Mouse (Mus musculus) forebrain, embryonic 13.5 days (tissue): ENCODE data around the gene Plagl2. TPM values are rescaled to one million over a fixed set of nuclear protein-coding genes. Genes with fewer than 3 reads are reported as not detected.

Experiments used
- polyA plus RNA-seq: library from polyadenylated mRNA; unstranded; fragments of >200 nt; fragmentation: Nextera tagmentation; extraction: Ambion mirVana; gene quantifications from 2 replicates; pipeline ENCODE4 v1.2.1, GENCODE M21; 2015

Plagl2 gene
- polyA plus RNA-seq, 1 experiment from 2014 or later = 12.0 TPM

Other genes starting within 250 kb of the Plagl2 start
- gene Pdrg1, start 226.0 kb downstream of the Plagl2 start, polyA plus RNA-seq = 142 TPM in 2 replicates
- gene Xkr7, start 209.6 kb downstream of the Plagl2 start, polyA plus RNA-seq = 1.0 and 1.5 TPM in 2 replicates
- 0.58 and 0.72 TPM in 2 replicates for gene Ccm2l, start 175.5 kb downstream of the Plagl2 start, polyA plus RNA-seq
- gene Hck, start 133.0 kb downstream of the Plagl2 start, polyA plus RNA-seq = 0.91 and 1.1 TPM in 2 replicates
- gene Tm9sf4, start 80.1 kb downstream of the Plagl2 start, polyA plus RNA-seq = 59.4 and 65.7 TPM in 2 replicates
- 12.6 and 15.7 TPM in 2 replicates for gene Tspyl3, start 16.0 kb downstream of the Plagl2 start, polyA plus RNA-seq
- gene Pofut1, start 107 bp upstream of the Plagl2 start, polyA plus RNA-seq = 6.8 and 7.3 TPM in 2 replicates
- gene Kif3b, start 50.0 kb upstream of the Plagl2 start, polyA plus RNA-seq = 11.3 and 12.9 TPM in 2 replicates
- 12.0 and 12.5 TPM in 2 replicates for gene Asxl1, start 104.4 kb upstream of the Plagl2 start, polyA plus RNA-seq